Mouse (Mus musculus) kidney, adult 2 months (tissue): ENCODE data around the gene Smarca2.

Experiments
- CTCF ChIP-seq: fragments of 200-500 bp; conservative IDR thresholded peaks from 2 replicates; pipeline ENCODE4 v1.5.1; 2011; ENCODE audit warnings: low read depth, mild to moderate bottlenecking, control low read depth, low read length, moderate library complexity, mixed read lengths; ENCODE audit not compliant: insufficient read depth, insufficient read length
- POLR2A ChIP-seq: fragments of 200-500 bp; IDR thresholded peaks from one replicate; pipeline ENCODE4 v1.6.1; 2011; ENCODE audit warnings: low read depth, low read length, control low read depth

GRCm38 (mm10) chr19:26681549-26681948, 76.7 kb downstream of the Smarca2 start:
- TF ChIP-seq CTCF: no peak
- TF ChIP-seq POLR2A: no peak
